Mouse (Mus musculus): Measurements from ENCODE around the gene Cox20. TPM values are rescaled to one million over a fixed set of nuclear protein-coding genes. Genes with fewer than 3 reads are reported as not detected.
"Not testable (repeated sequence)": the region's sequence is repeated elsewhere in the genome, so short reads cannot be mapped to it uniquely, and the experiment has no call there.

The Cox20 gene
- 124 TPM in 2 replicates for polyA plus RNA-seq (2015; fragmentation: Nextera tagmentation; extraction: Ambion mirVana)

GRCm38 (mm10) chr1:178318389-178319184 lies at the start of gene Cox20:
TSS of gene Cox20 (plus strand) at chr1:178319130.
- Histone ChIP-seq H3K27ac (peak within 1 kb of the TSS; percentile 99), H3K27me3 (no peaks in the 10 kb centered on the region), H3K4me1 (peaks cover 32% of the 10 kb centered on the region), H3K9me3 (no peaks in the 10 kb centered on the region), H3K4me3 (peak within 1 kb of the TSS; percentile 61), H3K4me2 (peak within 1 kb of the TSS; percentile 68), H3K36me3 (peaks cover 23% of the 10 kb centered on the region), H3K9ac (peak within 1 kb of the TSS; percentile 86)
- ATAC-seq (ENCODE audit: borderline replicate concordance, extremely low read depth, low FRiP score, low TSS enrichment) = peak; percentile 96
- WGBS = 0% methylated on average over 83 of the region's 83 CpGs

GRCm38 (mm10) chr1:178270635-178271034 lies 48.3 kb upstream of the Cox20 start:
- Histone ChIP-seq H3K27me3 (no peaks in the 10 kb centered on the region), H3K9me3 (no peaks in the 10 kb centered on the region), H3K36me3 (no peaks in the 10 kb centered on the region), H3K4me2 (no peak overlapping the region), H3K4me3 (no peak overlapping the region), H3K9ac (no peak overlapping the region), H3K4me1 (no peaks in the 10 kb centered on the region), H3K27ac (no peak overlapping the region)
- ATAC-seq (ENCODE audit: borderline replicate concordance, extremely low read depth, low FRiP score, low TSS enrichment) = no peak
- WGBS = 62% methylated on average over 6 of the region's 6 CpGs

DNA sequence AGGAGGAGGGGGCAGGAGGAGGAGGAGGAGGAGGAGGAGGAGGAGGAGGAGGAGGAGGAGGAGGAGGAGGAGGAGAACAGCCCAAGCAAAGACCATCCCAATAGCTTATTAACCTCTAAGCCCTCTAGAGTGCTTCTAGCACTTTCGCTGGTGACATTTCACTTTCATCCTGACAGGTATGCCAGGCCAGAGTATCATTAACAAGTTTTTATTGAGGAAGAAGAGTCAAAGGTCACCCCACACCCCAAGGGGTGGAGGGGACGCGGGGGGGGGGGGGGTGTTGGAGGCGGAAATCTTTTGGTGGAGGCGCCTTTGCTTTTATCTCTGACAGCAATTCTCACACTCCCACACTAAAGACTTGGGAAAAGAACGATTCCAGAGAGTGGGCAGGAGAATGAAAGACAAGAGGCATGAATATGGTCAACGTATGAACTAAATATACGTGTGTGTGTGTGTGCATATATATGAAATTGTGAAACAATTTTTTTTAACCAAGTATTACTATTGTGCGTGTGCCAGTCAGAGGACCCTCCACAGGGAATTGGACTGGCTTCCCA lies 43.7 kb upstream of the Cox20 start:
- H3K9me3 ChIP-seq = no peaks in the 10 kb centered on the region
- no peak overlapping the region for H3K9ac ChIP-seq
- WGBS = 31% methylated on average over 9 of the region's 9 CpGs
- no peaks in the 10 kb centered on the region for H3K36me3 ChIP-seq
- peak overlapping the region; percentile 92 for H3K4me2 ChIP-seq
- H3K27ac ChIP-seq = no peak overlapping the region
- H3K27me3 ChIP-seq = no peaks in the 10 kb centered on the region
- H3K4me3 ChIP-seq = peak overlapping the region; percentile 68; the same call in 1 of the 2 replicates
- no peak for ATAC-seq (ENCODE audit: borderline replicate concordance, extremely low read depth, low FRiP score, low TSS enrichment)
- no peaks in the 10 kb centered on the region; the same call in 1 of the 2 replicates for H3K4me1 ChIP-seq

DNA sequence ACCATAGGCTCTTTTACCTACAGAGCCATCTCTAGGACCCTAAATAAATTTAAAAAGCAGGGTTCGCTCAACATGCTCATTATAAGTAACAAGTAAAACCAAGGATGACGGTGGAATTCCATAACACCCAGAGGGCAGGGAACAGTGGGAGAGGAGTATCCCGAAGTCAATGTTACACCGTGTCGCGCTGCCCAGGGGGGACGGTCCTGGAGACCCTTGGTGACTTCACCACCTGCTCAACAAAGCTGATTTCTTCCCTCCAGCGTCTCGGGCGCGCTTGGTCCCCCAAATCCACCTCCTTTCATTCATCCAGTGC lies 43.2 kb upstream of the Cox20 start:
- Histone ChIP-seq H3K36me3 (no peaks in the 10 kb centered on the region), H3K27me3 (no peaks in the 10 kb centered on the region), H3K9me3 (no peaks in the 10 kb centered on the region), H3K4me3 (peak overlapping the region; percentile 68), H3K27ac (no peak overlapping the region), H3K4me2 (peak overlapping the region; percentile 92), H3K4me1 (no peaks in the 10 kb centered on the region; the same call in 1 of the 2 replicates), H3K9ac (peak overlapping the region; percentile 76)
- ATAC-seq (ENCODE audit: borderline replicate concordance, extremely low read depth, low FRiP score, low TSS enrichment) = peak; percentile 11; the same call in 1 of the 2 replicates
- 7% methylated on average over 11 of the region's 11 CpGs for WGBS

DNA sequence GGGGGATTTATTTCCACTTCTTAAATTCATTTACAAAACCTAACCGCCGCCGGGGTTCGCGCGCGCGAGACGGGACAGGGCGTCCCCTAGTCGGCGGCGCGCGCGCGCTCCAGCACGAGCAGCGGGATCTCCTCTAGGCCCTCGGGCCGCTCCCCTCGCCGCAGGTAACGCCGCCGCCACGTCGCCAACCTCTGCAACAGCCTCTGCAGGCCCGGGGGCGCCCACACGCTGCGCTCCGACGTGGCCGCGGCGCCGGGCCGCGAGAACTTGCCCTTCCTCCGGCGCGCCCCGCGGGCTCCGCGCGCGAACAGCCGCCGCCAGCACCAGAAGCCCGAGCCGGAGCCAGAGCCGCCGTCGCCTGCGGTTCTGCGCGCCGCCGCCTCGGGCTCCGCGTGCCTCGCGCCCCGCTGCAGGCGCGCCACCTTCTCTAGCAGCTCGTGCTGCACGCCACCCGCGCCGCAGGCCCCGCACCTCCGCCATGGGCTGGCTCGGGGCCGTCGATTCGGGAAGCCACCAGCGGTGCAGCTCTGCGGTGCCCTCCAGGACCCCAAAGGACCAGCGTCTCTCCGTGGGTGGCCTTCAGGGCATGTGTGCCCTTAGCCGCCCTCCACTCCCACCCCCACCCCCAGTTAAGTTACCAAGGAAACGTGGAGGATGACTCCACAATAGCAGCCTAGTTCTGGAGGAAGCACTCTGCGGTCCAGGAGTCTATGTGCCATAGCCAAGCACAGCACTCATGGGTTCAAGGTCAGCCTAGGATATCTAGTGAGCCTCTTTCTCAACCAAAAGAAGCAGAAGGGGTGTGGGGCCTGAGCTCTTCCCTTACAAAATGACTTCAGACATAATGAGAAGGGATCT lies 42.6 kb upstream of the Cox20 start:
- H3K4me2 ChIP-seq = peak overlapping the region; percentile 92
- WGBS = under 1% methylated on average over 64 of the region's 87 CpGs
- peak overlapping the region; percentile 55 for H3K27ac ChIP-seq
- no peaks in the 10 kb centered on the region for H3K9me3 ChIP-seq
- no peaks in the 10 kb centered on the region; the same call in 1 of the 2 replicates for H3K4me1 ChIP-seq
- peak overlapping the region; percentile 68 for H3K4me3 ChIP-seq
- peak overlapping the region; percentile 76 for H3K9ac ChIP-seq
- peak; percentile 90 for ATAC-seq (ENCODE audit: borderline replicate concordance, extremely low read depth, low FRiP score, low TSS enrichment)
- H3K36me3 ChIP-seq = no peaks in the 10 kb centered on the region
- H3K27me3 ChIP-seq = no peaks in the 10 kb centered on the region

DNA sequence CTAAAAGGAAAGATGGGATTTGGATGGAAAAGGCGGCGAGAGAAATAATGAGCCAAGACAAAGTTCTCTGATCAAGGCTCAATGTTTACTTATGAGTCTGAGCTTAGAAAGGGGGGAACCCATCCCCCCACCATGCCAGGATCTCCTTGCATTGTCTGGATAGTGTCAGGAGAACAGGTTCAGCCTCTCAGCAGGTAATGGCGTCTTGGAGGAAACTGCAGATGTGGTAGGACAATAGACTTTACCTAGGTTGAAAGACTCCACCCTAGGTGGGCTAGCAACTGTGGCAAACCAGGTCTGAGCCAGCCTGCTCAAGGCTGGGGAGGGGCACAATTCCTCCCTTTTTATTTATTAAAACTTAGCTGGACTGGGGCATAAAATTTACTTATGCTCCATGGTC lies 35.6 kb upstream of the Cox20 start:
- not testable (repeated sequence) for H3K36me3 ChIP-seq; H3K9me3 ChIP-seq; H3K9ac ChIP-seq; H3K27me3 ChIP-seq; H3K4me2 ChIP-seq; H3K4me3 ChIP-seq; H3K27ac ChIP-seq; H3K4me1 ChIP-seq; ATAC-seq (ENCODE audit: borderline replicate concordance, extremely low read depth, low FRiP score, low TSS enrichment)
- 86% methylated on average over 3 of the region's 3 CpGs for WGBS

DNA sequence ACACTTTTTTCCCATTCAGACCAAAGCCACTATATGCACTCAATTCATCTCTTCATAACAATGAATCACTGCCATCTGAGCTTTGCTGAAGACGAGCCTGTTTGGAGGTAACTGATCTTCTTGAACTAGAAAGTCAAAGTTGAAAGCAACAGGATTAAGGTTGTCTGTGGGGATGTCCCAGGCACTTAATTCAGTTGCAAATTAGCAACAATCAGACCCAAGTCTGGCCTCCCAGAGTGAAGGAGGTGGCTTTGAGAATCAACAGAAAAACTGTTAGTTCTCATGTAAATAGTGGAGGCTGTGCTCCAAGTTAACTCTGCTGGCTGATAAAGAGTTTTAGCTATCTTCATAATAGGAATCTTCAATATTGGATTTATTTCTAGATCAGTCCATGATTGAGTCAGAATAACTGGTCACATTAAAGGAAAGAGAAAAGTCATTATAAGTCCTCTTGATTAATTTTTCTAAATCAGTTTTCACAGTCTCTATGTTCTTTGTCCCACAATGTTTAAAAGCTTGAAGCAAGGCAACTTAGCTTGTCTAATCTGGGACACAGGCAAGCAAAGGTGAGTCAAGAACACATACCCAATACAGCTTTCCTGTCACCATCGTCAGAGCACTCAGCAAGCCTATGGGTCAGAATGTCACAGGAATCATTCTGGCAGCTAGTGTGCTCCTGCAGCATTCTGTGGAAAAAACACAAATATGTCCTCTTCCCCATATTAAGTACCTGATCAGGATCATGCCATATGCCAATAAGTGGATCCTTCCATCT lies 34.8 kb upstream of the Cox20 start:
- WGBS = 69% methylated on average over 2 of the region's 2 CpGs
- no peak for ATAC-seq (ENCODE audit: borderline replicate concordance, extremely low read depth, low FRiP score, low TSS enrichment)
- Histone ChIP-seq H3K27me3 (no peaks in the 10 kb centered on the region), H3K4me2 (no peak overlapping the region), H3K9ac (no peak overlapping the region), H3K36me3 (no peaks in the 10 kb centered on the region), H3K9me3 (no peaks in the 10 kb centered on the region), H3K4me3 (no peak overlapping the region), H3K4me1 (no peaks in the 10 kb centered on the region), H3K27ac (no peak overlapping the region)

DNA sequence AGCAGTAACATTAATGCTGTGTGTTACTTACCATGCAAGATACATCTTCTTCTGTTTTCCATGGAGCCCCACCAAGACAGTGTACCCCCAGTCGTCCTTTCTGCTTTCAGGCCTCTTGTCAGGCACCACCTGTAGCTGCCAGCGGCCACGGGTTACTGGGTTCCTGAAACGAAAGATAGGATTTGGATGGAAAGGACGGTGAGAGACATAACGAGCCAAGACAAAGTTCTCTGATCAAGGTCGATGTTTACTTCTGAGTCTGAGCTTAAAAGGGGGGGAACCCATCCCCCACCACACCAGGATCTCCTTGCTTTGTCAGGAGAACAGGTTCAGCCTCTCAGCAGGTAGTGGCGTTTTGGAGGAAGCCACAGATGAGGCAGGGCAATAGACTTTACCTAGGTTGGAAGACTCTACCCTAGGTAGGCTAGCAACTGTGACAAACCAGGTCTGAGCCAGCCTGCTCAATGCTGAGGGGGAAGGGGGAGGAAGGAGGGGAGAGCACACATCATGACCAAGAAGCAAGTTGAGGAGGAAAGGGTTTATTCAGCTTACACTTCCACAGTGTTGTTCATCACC lies 31.2 kb upstream of the Cox20 start:
- Histone ChIP-seq H3K4me3 (no peak overlapping the region), H3K36me3 (no peaks in the 10 kb centered on the region), H3K27ac (no peak overlapping the region), H3K9me3 (no peaks in the 10 kb centered on the region), H3K9ac (no peak overlapping the region), H3K27me3 (no peaks in the 10 kb centered on the region), H3K4me2 (no peak overlapping the region), H3K4me1 (no peaks in the 10 kb centered on the region)
- 38% methylated on average over 8 of the region's 8 CpGs for WGBS
- no peak for ATAC-seq (ENCODE audit: borderline replicate concordance, extremely low read depth, low FRiP score, low TSS enrichment)

DNA sequence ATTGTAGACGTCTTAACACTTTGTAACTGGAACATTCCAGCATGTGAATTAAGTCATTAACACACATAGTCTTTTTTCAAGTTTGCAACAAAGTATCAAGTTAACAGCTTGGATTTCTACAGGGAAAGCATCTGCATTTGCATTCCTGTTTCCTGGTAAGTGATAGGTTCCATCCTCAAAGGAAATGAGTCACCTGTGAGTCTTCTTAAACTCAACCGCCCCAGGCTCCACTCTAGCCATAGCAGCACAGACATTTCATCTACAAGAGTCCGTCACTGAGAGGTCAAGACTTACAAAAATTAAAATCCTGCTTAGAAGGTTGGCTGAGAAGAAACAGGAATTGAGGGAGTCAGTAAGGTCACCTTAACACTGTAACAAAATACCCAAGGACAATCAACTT lies 27.2 kb upstream of the Cox20 start:
- Histone ChIP-seq H3K4me2 (no peak overlapping the region), H3K36me3 (no peaks in the 10 kb centered on the region), H3K4me1 (no peaks in the 10 kb centered on the region), H3K27ac (no peak overlapping the region), H3K9ac (no peak overlapping the region), H3K9me3 (no peaks in the 10 kb centered on the region), H3K27me3 (no peaks in the 10 kb centered on the region), H3K4me3 (no peak overlapping the region)
- whole genome bisulfite sequencing = 72% methylated on average over 3 of the region's 3 CpGs
- ATAC-seq (ENCODE audit: borderline replicate concordance, extremely low read depth, low FRiP score, low TSS enrichment) = no peak

GRCm38 (mm10) chr1:178294051-178294450 lies 24.9 kb upstream of the Cox20 start:
- H3K36me3 ChIP-seq = no peaks in the 10 kb centered on the region
- no peaks in the 10 kb centered on the region for H3K9me3 ChIP-seq
- no peak overlapping the region for H3K27ac ChIP-seq
- H3K9ac ChIP-seq = no peak overlapping the region
- WGBS = 81% methylated on average over 1 of the region's 1 CpGs
- no peaks in the 10 kb centered on the region for H3K4me1 ChIP-seq
- no peak for ATAC-seq (ENCODE audit: borderline replicate concordance, extremely low read depth, low FRiP score, low TSS enrichment)
- no peaks in the 10 kb centered on the region for H3K27me3 ChIP-seq
- no peak overlapping the region for H3K4me3 ChIP-seq
- no peak overlapping the region for H3K4me2 ChIP-seq

- H3K27me3 ChIP-seq; H3K4me1 ChIP-seq; H3K4me3 ChIP-seq; H3K9me3 ChIP-seq; ATAC-seq (ENCODE audit: borderline replicate concordance, extremely low read depth, low FRiP score, low TSS enrichment); H3K36me3 ChIP-seq; H3K4me2 ChIP-seq; H3K9ac ChIP-seq; H3K27ac ChIP-seq: not testable (repeated sequence)
- 90% methylated on average over 2 of the region's 2 CpGs for WGBS
Measured at GRCm38 (mm10) chr1:178301261-178301660, 17.7 kb upstream of the Cox20 start.

Measured in lung, embryonic 15.5 days (tissue).